Mouse (Mus musculus) kidney, postnatal 36 days (tissue): Measurements from ENCODE around the gene Vmn1r225.
"Not testable (repeated sequence)": the region's sequence is repeated elsewhere in the genome, so short reads cannot be mapped to it uniquely, and the experiment has no call there.

Experiments
- DNase-seq, 2 experiments: peaks; one replicate each; pipeline ENCODE4 v3.0.0; 2021 to 2022; ENCODE audit warnings: mixed read lengths in 2 of 2

The Vmn1r225 gene

DNA sequence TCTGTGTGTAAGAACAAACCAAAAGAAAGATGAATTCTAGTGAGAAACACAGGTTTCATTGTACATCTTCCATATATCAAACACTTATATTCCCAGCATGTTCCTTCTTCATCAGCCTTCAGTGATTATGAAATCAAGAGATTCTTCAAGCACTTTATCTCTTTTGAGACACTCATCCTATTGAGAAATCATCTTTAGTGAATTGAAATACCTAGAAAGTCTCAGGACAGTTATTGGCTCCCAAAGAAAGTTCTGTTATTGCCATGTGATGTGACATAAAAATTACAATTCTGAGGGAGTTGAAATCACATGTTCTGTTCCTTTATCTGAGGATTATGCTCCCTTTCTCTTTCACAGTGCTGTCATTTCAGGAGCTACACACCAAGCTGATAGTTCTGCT lies at the start of gene Vmn1r225:
TSS of gene Vmn1r225 (plus strand) at position 301 of the 400 bp plus-strand sequence.
- DNase-seq = no peak

DNA sequence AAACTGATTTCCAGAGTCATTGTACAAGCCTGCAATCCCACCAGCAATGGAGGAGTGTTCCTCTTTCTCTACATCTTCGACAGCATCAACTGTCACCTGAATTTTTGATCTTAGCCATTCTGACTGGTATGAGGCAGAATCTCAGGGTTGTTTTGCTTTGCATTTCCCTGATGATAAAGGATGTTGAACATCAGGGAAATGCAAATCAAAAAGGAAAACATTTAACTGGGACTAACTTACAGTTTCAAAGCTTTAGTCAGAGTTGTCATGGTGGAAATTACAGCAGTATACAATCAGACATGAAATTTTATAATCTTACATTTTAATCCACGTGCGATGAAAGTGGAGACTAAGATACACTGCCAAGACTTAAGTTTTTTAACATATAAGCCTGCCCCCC lies 24.6 kb upstream of the Vmn1r225 start:
- no peak for DNase-seq

DNA sequence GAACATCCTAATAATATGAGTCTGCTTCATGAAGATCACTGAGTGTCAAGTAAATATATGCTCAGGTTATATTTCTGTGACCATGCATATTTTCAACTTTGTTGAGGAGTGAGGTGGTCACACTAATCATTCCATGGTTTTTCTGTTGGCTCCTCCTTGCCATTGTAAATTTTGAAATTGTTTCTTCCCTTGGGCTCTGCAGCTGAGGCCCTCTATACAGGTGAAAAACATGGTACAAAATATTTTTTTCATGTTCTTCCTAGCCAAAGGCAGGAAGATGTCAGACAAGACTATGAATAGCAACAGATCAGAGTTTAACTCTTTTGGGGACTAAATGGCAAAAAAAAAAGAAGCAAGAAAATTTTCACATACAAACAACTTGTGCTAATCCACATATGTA lies 16.7 kb upstream of the Vmn1r225 start, which contains the start of gene Vmn2r108:
TSS of gene Vmn2r108 (minus strand) at position 101 of the 400 bp plus-strand sequence.
- DNase-seq = no peak

DNA sequence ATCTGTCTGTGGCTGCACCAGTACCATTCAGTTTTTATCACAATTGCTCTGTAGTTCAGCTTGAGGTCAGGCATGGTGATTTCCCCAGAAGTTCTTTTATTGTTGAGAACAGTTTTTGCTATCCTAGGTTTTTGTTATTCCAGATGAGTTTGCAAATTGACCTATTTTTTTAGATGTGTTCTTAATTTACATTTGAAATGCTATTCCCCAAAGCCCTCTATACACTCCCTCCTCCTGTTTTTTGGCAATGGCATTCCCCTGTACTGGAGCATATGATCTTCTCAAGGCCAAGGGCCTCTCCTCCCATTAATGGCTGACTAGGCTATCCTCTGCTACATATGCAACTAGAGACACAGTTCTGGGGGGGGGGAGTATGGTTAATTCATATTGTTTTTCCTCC lies 10.3 kb downstream of the Vmn1r225 start:
- not testable (repeated sequence) for DNase-seq
